Mouse (Mus musculus) urinary bladder, adult 18-20 months (tissue): ENCODE measurements around the gene Eif2d.

Experiments used
- DNase-seq, 2 experiments: peaks; one replicate each; pipeline ENCODE4 v3.0.0; 2022; ENCODE audit warnings: low spot score in 2 of 2, mixed read lengths in 2 of 2

The Eif2d gene

DNA sequence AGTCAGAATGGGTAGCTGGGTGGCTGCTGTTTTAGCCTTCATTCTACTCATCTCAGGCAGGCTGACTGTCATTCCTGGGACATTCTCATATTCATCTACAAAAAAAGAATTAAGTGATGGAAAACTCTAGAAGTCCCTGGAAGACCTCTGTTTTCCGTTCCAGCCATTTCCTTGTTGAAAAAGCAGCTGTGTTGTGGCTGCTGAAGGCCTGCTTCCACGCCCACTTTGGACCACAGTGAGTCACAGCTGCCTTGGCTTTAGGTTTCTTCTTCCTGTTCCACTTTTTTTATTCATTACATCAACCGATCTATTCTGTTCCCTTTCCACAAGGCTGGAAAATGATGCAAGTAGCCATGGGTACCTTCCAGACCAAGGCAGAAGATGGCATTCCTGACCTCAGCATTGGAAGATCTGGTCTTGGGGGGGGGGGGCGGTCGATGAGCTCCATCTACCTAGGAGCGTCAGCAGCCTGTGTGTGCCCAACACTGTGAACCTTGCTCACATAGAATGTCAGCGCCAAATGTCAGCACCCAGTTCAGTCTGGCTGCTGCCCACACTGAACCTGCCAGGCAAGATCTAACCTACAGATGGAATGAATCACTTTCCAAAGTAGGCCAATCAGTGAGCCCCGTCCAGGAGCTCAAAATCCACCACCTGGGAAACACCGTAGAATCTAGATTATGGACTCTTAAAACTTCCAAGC is 31.4 kb downstream of the Eif2d start:
- peak; percentile 39 to 63 for DNase-seq

DNA sequence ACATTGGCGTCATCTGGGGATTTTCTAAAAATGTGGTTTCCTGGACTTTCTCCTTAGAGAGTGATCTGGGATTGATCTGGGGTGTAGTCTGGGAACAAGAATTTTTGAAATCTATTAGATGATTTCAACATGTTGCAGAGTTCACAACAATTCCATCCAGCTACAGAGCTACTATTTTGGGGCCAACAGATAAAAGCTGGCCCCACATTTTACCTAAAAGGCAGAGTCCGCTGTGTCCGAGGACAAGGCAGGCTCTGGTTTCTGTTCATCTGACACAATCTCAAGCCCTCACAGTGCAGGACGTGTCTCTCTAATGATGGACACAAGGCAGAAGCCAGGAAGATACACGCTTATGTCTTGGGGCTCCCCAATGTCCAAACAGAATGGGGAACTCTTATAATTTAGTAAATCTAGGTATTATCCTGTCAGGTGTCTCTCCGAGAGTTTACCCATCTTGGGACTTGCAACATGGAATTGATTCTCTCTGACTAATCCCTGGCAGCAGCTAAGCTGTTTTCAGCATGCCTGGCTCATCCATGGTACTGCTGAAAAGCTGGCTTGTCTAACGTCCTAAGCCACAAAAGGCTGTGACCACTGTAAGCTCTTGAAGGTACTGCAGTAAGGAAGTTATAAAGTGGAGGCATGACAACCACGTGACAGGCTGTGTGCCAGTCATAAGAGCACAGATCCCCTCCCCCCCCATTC is 32.1 kb downstream of the Eif2d start:
- no peak for DNase-seq

DNA sequence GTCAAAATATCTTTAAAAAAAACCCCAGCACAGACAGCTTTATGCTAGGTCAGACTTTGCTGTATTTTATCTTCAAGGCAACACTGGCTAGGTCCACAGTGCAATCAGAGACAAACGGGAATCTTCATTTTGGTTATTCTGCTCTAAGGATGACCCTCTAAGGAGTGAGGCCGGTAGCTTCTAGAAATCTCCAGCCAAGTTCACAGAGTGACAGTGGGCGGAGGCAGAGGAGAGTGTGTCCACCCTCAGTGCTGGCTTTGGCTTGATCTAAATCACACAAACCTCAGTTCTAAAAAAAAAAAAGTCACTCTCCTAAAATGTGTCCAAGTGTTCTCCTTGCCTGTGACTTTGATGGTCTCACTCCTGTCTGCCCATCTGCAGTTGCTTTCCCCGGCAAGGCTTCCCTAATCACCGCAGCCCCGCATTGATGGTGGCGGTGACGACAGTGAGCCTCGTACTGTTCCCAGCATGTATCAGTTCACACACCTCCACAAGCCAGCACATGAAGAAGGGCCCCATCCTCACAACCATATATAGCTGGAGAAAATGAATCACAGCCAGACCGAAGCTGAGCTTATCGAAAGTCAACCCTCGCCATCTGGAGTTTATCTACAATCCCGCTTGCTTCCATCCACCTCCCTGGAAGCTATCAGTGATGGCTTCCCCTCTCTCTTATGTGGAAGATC is 33.0 kb downstream of the Eif2d start:
- DNase-seq = no peak

GRCm38 (mm10) chr1:131186995-131187394 is 34.0 kb downstream of the Eif2d start:
- no peak for DNase-seq

- no peak for DNase-seq
These were observed 34.9 kb downstream of the Eif2d start for GRCm38 (mm10) chr1:131187856-131188255.

- DNase-seq = no peak
These were observed 35.7 kb downstream of the Eif2d start for GRCm38 (mm10) chr1:131188655-131189054.

- DNase-seq = no peak
These were observed 40.8 kb downstream of the Eif2d start for GRCm38 (mm10) chr1:131193746-131194145.

GRCm38 (mm10) chr1:131195653-131196052 is 42.7 kb downstream of the Eif2d start:
- DNase-seq = no peak

- no peak for DNase-seq
These were observed 43.1 kb downstream of the Eif2d start for GRCm38 (mm10) chr1:131196107-131196506.

GRCm38 (mm10) chr1:131198417-131198960 is 45.5 kb downstream of the Eif2d start:
- DNase-seq = no peak

- DNase-seq = no peak
These were observed 46.3 kb downstream of the Eif2d start for GRCm38 (mm10) chr1:131199118-131199821.

GRCm38 (mm10) chr1:131199976-131200375 is 47.0 kb downstream of the Eif2d start:
- DNase-seq = no peak

DNA sequence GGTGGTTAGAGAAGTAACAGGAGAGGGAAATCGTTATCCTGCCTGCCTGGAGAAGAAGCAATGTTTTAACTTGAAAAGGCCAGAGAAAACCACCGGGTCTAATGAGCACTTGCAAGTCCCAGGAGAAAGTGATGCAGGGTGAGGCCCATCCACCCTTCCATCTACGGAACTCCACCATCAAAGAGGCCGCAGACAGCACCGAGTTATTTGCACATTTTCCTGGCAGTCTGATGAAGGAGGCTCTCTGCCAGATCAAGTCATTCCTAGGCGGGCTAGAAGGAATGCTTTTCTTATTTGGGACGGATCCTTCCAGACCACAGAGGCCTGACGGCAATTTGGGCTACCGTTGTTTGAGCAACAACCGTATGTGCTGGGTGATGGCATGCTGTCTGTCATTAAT is 47.6 kb downstream of the Eif2d start:
- DNase-seq = no peak

DNA sequence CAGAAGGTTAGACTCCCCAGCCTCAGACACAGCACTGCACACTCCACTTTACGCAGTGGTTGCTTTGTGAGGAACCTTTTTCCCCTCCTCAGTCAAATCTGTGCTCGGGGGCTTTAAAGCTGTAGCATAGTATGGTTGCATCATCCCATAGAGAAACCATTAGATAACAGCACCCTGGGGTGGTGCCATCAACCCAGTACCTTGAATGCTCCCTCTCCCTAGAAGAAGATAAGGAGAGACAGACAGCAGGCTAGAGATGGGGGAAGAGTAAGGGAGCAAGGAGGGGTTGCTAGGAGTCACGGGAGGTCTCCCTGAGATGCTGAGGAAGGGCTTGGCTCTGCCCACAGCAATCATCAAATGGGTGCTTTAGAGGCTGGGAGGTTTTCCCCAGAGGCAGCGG is 48.4 kb downstream of the Eif2d start:
- no peak for DNase-seq

DNA sequence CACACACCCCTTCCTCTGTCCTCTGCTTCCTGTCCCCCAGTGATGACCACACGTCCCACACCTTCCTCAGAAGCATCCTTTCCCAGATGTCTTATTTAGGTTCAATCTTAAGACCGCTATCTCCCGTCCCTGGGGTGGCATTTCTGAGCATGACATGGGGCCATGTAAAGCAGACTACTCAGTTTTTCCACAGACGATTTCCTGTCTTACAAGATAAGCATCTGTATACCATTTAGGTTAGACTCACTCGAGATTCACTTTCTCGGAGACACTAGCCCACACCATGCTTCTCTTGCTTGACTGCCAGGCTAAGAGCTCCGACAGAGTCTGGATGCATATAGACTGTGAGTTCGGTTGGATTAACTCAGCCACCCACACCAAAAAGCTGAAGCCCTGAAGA is 51.5 kb downstream of the Eif2d start:
- no peak for DNase-seq

DNA sequence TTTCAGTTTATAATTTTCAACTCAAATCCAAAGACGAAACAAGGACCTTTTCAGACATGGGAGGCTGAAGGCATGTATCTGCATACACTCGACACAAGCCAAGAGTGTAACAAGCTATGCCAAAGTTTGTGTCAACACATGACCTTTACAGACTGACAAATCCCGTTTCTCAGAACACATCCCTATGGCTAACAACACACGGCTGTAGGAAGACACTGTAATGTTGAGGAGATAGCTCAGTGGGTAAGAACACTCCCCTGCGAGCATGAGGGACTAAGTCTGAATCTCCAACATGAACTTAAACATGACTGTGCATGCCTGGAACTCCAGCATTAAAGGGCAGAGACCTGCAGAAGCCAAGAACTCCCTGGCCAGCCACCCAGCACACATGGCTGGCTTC is 53.4 kb downstream of the Eif2d start:
- no peak for DNase-seq

DNA sequence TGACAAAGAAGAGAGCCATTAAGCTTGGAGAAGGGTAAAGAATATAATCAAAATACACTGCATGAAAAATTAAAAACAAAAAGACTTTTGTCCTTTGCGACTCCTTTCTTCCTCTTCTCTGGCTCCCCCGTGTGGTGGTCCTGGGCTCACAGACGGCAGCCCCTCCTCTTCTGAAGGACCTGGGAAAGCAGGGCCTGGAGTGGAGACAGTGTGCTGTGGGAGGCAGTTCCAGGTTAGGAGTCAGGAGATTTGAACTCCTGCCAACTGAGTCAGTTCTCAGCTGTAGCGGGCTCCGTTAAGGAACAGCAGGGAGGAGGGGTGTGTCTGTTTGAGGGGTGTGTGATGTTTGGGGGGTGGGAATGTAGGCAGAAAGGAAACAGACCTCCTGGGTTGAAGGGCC is 54.5 kb downstream of the Eif2d start:
- no peak for DNase-seq

DNA sequence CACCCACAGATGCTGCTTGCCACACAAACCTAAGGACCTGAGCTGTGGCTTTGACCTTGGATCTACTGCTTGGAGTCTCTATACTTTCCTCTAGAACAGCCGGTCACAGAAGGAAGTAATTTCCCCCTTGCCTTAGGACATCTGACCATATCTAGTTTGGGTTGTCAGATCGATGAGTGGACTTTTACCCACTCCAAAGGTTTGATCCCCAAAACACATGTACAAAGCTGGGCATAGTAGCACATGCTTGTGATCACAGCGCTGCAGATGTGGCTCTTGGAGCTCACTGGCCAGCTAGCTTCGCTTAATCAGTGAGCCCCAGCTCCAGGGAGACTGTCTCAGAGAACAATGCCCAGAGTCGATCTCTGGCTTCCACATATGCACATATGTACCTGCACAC is 55.1 kb downstream of the Eif2d start:
- DNase-seq = no peak

DNA sequence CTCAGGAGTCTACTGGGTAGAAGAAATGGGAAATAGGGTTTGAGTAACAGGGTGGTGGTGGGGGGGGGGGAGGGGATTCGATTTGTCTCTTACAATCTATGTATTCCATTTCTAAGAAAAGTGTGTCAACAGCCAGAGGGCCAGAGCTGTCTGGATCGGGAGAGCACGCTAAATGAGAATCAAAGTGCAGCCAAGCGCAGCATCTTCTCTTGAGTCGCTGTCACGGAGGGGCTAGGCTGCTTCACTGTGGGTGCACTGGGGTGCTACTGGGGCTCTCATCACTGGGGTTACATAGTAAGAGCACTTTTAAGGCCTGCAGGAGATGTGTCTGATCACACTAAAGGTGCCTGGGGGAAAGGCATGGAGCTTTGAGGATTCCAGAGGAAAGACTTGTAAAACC is 55.8 kb downstream of the Eif2d start:
- no peak for DNase-seq

DNA sequence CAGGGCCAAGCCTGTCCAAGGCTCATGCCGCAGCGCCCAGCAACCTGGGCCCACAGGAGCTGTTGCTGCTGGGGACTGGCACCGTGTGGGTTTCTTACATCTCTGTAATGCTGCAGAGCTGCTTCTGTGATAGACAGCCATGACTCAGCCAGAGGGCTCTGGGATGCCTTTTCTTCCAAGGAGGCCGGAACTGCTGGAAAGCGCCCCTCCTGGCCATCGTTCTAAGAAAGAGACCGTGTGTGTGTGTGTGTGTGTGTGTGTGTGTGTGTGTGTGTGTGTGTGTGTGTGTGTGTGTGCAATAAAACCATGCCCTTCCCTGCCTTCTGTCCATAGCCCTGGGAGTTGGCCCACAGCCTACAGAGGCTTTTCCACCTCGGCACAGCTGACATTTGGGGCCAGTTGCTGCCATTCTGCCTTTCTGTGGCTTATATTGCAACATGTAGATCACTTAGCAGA is 57.0 kb downstream of the Eif2d start:
- DNase-seq = no peak

DNA sequence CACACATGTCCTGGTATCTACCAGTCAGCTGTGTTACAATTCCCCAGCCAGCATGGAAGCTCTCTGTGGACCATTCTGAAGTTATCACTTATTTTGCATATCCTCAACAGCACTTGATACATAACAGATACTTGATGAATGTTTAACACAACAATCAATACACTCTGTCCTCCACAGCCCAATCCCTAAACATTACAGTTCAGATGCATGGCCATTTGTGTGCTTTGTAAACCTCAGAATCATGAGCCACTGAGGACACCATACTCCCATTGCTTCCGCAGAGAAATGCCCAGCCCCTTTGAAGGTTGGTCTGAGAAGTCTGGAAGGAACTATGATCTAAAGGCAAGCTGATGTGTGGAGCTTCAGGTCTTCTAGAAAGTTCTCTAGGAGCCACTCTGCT is 58.7 kb downstream of the Eif2d start:
- no peak for DNase-seq

GRCm38 (mm10) chr1:131212956-131213355 is 60.0 kb downstream of the Eif2d start:
- DNase-seq = no peak
